Mouse (Mus musculus): ENCODE data around the gene Plekho1. TPM values are rescaled to one million over a fixed set of nuclear protein-coding genes. Genes with fewer than 3 reads are reported as not detected.
A peak's percentile ranks its signal among the peaks of the same experiment; 100 is the strongest.
"Not testable (repeated sequence)": the region's sequence is repeated elsewhere in the genome, so short reads cannot be mapped to it uniquely, and the experiment has no call there.

Plekho1 gene
- polyA plus RNA-seq, 1 experiment from 2014 or later, result 70.0 TPM

- Histone ChIP-seq H3K27ac (ENCODE audit: low read depth, low read length) (no peak overlapping the region), H3K9ac (ENCODE audit: low read depth, low read length) (no peak overlapping the region), H3K4me2 (replicated peaks; ENCODE audit: low read depth, low read length) (no peak overlapping the region), H3K27me3 (ENCODE audit: control insufficient read depth, insufficient read depth, low read length) (no peaks in the 10 kb centered on the region), H3K4me3 (ENCODE audit: low read depth, low read length) (no peak overlapping the region), H3K9me3 (ENCODE audit: control insufficient read depth, low read length) (no peaks in the 10 kb centered on the region), H3K4me1 (replicated peaks; ENCODE audit: control insufficient read depth, insufficient read depth, low read length) (peaks cover under 1% of the 10 kb centered on the region; the same call in 1 of the 2 replicates), H3K36me3 (ENCODE audit: control insufficient read depth, insufficient read depth, low read length) (no peaks in the 10 kb centered on the region)
- no peak for DNase-seq (ENCODE audit: low spot score)
- 80% methylated on average over 12 of the region's 12 CpGs for WGBS
- no peak for ATAC-seq (ENCODE audit: low FRiP score)
These were observed 15.4 kb downstream of the Plekho1 start for GRCm38 (mm10) chr3:95980276-95980970.

- Histone ChIP-seq H3K9me3 (ENCODE audit: control insufficient read depth, low read length) (no peaks in the 10 kb centered on the region), H3K27ac (ENCODE audit: low read depth, low read length) (no peak overlapping the region), H3K36me3 (ENCODE audit: control insufficient read depth, insufficient read depth, low read length) (no peaks in the 10 kb centered on the region), H3K4me2 (replicated peaks; ENCODE audit: low read depth, low read length) (no peak overlapping the region), H3K4me3 (ENCODE audit: low read depth, low read length) (no peak overlapping the region), H3K27me3 (ENCODE audit: control insufficient read depth, insufficient read depth, low read length) (no peaks in the 10 kb centered on the region), H3K9ac (ENCODE audit: low read depth, low read length) (no peak overlapping the region), H3K4me1 (replicated peaks; ENCODE audit: control insufficient read depth, insufficient read depth, low read length) (0 out of 2 replicates have a peak, but pooled peaks cover under 1% of the 10 kb centered on the region)
- DNase-seq (ENCODE audit: low spot score), result no peak
- no peak for ATAC-seq (ENCODE audit: low FRiP score)
- 90% methylated on average over 9 of the region's 9 CpGs for WGBS
These were observed 17.5 kb downstream of the Plekho1 start for GRCm38 (mm10) chr3:95978265-95978664.

GRCm38 (mm10) chr3:95977587-95977986 lies 18.2 kb downstream of the Plekho1 start:
- not testable (repeated sequence) for H3K4me2 ChIP-seq (replicated peaks; ENCODE audit: low read depth, low read length); H3K9me3 ChIP-seq (ENCODE audit: control insufficient read depth, low read length); H3K27ac ChIP-seq (ENCODE audit: low read depth, low read length); H3K9ac ChIP-seq (ENCODE audit: low read depth, low read length); H3K4me1 ChIP-seq (replicated peaks; ENCODE audit: control insufficient read depth, insufficient read depth, low read length); H3K36me3 ChIP-seq (ENCODE audit: control insufficient read depth, insufficient read depth, low read length); DNase-seq (ENCODE audit: low spot score); H3K27me3 ChIP-seq (ENCODE audit: control insufficient read depth, insufficient read depth, low read length); ATAC-seq (ENCODE audit: low FRiP score); H3K4me3 ChIP-seq (ENCODE audit: low read depth, low read length)
- 93% methylated on average over 7 of the region's 7 CpGs for WGBS

- Histone ChIP-seq H3K27ac (ENCODE audit: low read depth, low read length) (no peak overlapping the region), H3K9me3 (ENCODE audit: control insufficient read depth, low read length) (no peaks in the 10 kb centered on the region), H3K27me3 (ENCODE audit: control insufficient read depth, insufficient read depth, low read length) (no peaks in the 10 kb centered on the region), H3K9ac (ENCODE audit: low read depth, low read length) (no peak overlapping the region), H3K4me3 (ENCODE audit: low read depth, low read length) (no peak overlapping the region), H3K36me3 (ENCODE audit: control insufficient read depth, insufficient read depth, low read length) (no peaks in the 10 kb centered on the region), H3K4me1 (replicated peaks; ENCODE audit: control insufficient read depth, insufficient read depth, low read length) (0 out of 2 replicates have a peak, but pooled peaks cover 2% of the 10 kb centered on the region), H3K4me2 (replicated peaks; ENCODE audit: low read depth, low read length) (no peak overlapping the region)
- ATAC-seq (ENCODE audit: low FRiP score) (no peak), DNase-seq (ENCODE audit: low spot score) (no peak)
- 66% methylated on average over 3 of the region's 3 CpGs for WGBS
These were observed 18.7 kb downstream of the Plekho1 start for GRCm38 (mm10) chr3:95977079-95977478.

GRCm38 (mm10) chr3:95972873-95973634 lies 22.7 kb downstream of the Plekho1 start:
- Histone ChIP-seq H3K27me3 (ENCODE audit: control insufficient read depth, insufficient read depth, low read length) (no peaks in the 10 kb centered on the region), H3K4me1 (replicated peaks; ENCODE audit: control insufficient read depth, insufficient read depth, low read length) (0 out of 2 replicates have a peak, but pooled peaks cover 2% of the 10 kb centered on the region), H3K9ac (ENCODE audit: low read depth, low read length) (peak overlapping the region; percentile 12), H3K36me3 (ENCODE audit: control insufficient read depth, insufficient read depth, low read length) (no peaks in the 10 kb centered on the region), H3K27ac (ENCODE audit: low read depth, low read length) (peak overlapping the region; percentile 82), H3K9me3 (ENCODE audit: control insufficient read depth, low read length) (no peaks in the 10 kb centered on the region), H3K4me2 (replicated peaks; ENCODE audit: low read depth, low read length) (peak overlapping the region; percentile 32), H3K4me3 (ENCODE audit: low read depth, low read length) (peak overlapping the region; percentile 14; the same call in 1 of the 2 replicates)
- DNase-seq (ENCODE audit: low spot score) (peak; percentile 79), ATAC-seq (ENCODE audit: low FRiP score) (peak; percentile 93)
- whole genome bisulfite sequencing, result 2% methylated on average over 34 of the region's 34 CpGs

- no peaks in the 10 kb centered on the region for H3K36me3 ChIP-seq (ENCODE audit: control insufficient read depth, insufficient read depth, low read length)
- peak overlapping the region; percentile 14; the same call in 1 of the 2 replicates for H3K4me3 ChIP-seq (ENCODE audit: low read depth, low read length)
- peak overlapping the region; percentile 32 for H3K4me2 ChIP-seq (replicated peaks; ENCODE audit: low read depth, low read length)
- ATAC-seq (ENCODE audit: low FRiP score) (no peak), DNase-seq (ENCODE audit: low spot score) (no peak)
- 0 out of 2 replicates have a peak, but pooled peaks cover 2% of the 10 kb centered on the region for H3K4me1 ChIP-seq (replicated peaks; ENCODE audit: control insufficient read depth, insufficient read depth, low read length)
- H3K9ac ChIP-seq (ENCODE audit: low read depth, low read length), result peak overlapping the region; percentile 12
- peak overlapping the region; percentile 82; the same call in 1 of the 2 replicates for H3K27ac ChIP-seq (ENCODE audit: low read depth, low read length)
- H3K27me3 ChIP-seq (ENCODE audit: control insufficient read depth, insufficient read depth, low read length), result no peaks in the 10 kb centered on the region
- H3K9me3 ChIP-seq (ENCODE audit: control insufficient read depth, low read length), result no peaks in the 10 kb centered on the region
- WGBS, result 76% methylated on average over 12 of the region's 12 CpGs
These were observed 23.4 kb downstream of the Plekho1 start for GRCm38 (mm10) chr3:95972251-95972872.

GRCm38 (mm10) chr3:95970661-95971060 lies 25.1 kb downstream of the Plekho1 start:
- H3K36me3 ChIP-seq (ENCODE audit: control insufficient read depth, insufficient read depth, low read length); DNase-seq (ENCODE audit: low spot score); H3K4me3 ChIP-seq (ENCODE audit: low read depth, low read length); H3K4me1 ChIP-seq (replicated peaks; ENCODE audit: control insufficient read depth, insufficient read depth, low read length); H3K9me3 ChIP-seq (ENCODE audit: control insufficient read depth, low read length); ATAC-seq (ENCODE audit: low FRiP score); H3K27ac ChIP-seq (ENCODE audit: low read depth, low read length); H3K27me3 ChIP-seq (ENCODE audit: control insufficient read depth, insufficient read depth, low read length); H3K9ac ChIP-seq (ENCODE audit: low read depth, low read length); H3K4me2 ChIP-seq (replicated peaks; ENCODE audit: low read depth, low read length): not testable (repeated sequence)
- WGBS, result 54% methylated on average over 7 of the region's 7 CpGs

- Histone ChIP-seq H3K4me2 (replicated peaks; ENCODE audit: low read depth, low read length) (no peak overlapping the region), H3K36me3 (ENCODE audit: control insufficient read depth, insufficient read depth, low read length) (no peaks in the 10 kb centered on the region), H3K9me3 (ENCODE audit: control insufficient read depth, low read length) (no peaks in the 10 kb centered on the region), H3K27ac (ENCODE audit: low read depth, low read length) (no peak overlapping the region), H3K4me3 (ENCODE audit: low read depth, low read length) (no peak overlapping the region), H3K4me1 (replicated peaks; ENCODE audit: control insufficient read depth, insufficient read depth, low read length) (0 out of 2 replicates have a peak, but pooled peaks cover 2% of the 10 kb centered on the region), H3K27me3 (ENCODE audit: control insufficient read depth, insufficient read depth, low read length) (no peaks in the 10 kb centered on the region), H3K9ac (ENCODE audit: low read depth, low read length) (no peak overlapping the region)
- ATAC-seq (ENCODE audit: low FRiP score) (no peak), DNase-seq (ENCODE audit: low spot score) (no peak)
- WGBS, result 94% methylated on average over 1 of the region's 1 CpGs
These were observed 26.5 kb downstream of the Plekho1 start for GRCm38 (mm10) chr3:95969277-95969676.
